Mouse (Mus musculus): Measurements from ENCODE around the gene Fhod1.

DNA sequence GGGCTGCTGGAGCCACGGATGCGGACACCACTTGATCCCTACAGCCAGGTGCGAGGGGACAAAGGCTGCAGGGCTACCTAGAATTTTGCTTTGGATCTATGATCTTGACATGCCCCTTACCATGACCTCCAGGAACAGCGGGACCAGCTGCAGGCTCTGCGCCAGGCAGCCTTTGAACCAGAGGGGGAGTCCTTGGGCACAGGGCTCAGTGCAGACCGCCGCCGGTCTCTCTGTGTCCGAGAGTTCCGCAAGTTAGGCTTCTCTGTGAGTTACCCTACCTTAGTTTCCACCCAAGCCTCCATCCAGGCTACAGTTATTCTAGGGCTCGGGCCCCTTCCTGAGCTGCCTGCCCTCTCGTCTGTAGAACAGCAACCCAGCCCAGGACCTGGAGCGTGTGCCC lies 40.1 kb downstream of the Fhod1 start:
- TF ChIP-seq MAX (IDR thresholded peaks at IDR 0.05) (no peak), CTCF (IDR thresholded peaks at IDR 0.05; ENCODE audit: control insufficient read depth, insufficient read depth, insufficient read length) (no peak), MYOD1 (IDR thresholded peaks at IDR 0.05; ENCODE audit: control insufficient read depth, insufficient read length, low read depth) (no peak), MYOG (IDR thresholded peaks at IDR 0.05; ENCODE audit: control insufficient read depth, extremely low read depth, insufficient read length) (no peak)

All from C2C12 (cell line).